Mouse (Mus musculus) limb, embryonic 14.5 days (tissue): ENCODE data around the gene H2-M3. TPM values are rescaled to one million over a fixed set of nuclear protein-coding genes. Genes with fewer than 3 reads are reported as not detected.
"Not testable (repeated sequence)": the region's sequence is repeated elsewhere in the genome, so short reads cannot be mapped to it uniquely, and the experiment has no call there.

Source experiments
- ATAC-seq: fragments of 200-750 bp; cut with Nextera tagmentation; 2 replicates; pipeline ENCODE4 v1.8.0; 2017; ENCODE audit warnings: low read depth, moderate number of reproducible peaks, moderate TSS enrichment; ENCODE audit not compliant: low FRiP score
- DNase-seq: peaks from one replicate; pipeline ENCODE4 v3.0.0-alpha.2; 2015; ENCODE audit warnings: low spot score
- H3K27ac ChIP-seq: fragments of 300-500 bp; sonication (generic); replicated peaks from 2 replicates; pipeline ENCODE4 v1.5.1; 2014; ENCODE audit warnings: low read depth, mild to moderate bottlenecking, low read length, moderate library complexity, mixed read lengths
- H3K27me3 ChIP-seq: fragments of 300-500 bp; sonication (generic); 2 replicates; pipeline ENCODE4 v1.6.1; 2014; ENCODE audit warnings: low read length, mixed read lengths; ENCODE audit not compliant: control insufficient read depth, insufficient read depth
- H3K36me3 ChIP-seq: fragments of 300-500 bp; sonication (generic); 2 replicates; pipeline ENCODE4 v1.6.1; 2014; ENCODE audit warnings: mild to moderate bottlenecking, low read length, moderate library complexity, mixed read lengths; ENCODE audit not compliant: control insufficient read depth, insufficient read depth
- H3K4me1 ChIP-seq: fragments of 300-500 bp; sonication (generic); 2 replicates; pipeline ENCODE4 v1.6.1; 2014; ENCODE audit warnings: antibody characterized with exemption, low read length, mixed read lengths; ENCODE audit not compliant: control insufficient read depth, insufficient read depth
- H3K4me2 ChIP-seq: fragments of 300-500 bp; sonication (generic); replicated peaks from 2 replicates; pipeline ENCODE4 v1.6.1; 2014; ENCODE audit warnings: low read depth, mild to moderate bottlenecking, low read length, moderate library complexity; ENCODE audit not compliant: severe bottlenecking
- H3K4me3 ChIP-seq: fragments of 300-500 bp; sonication (generic); replicated peaks from 2 replicates; pipeline ENCODE4 v1.5.1; 2014; ENCODE audit warnings: low read length
- H3K9ac ChIP-seq: fragments of 300-500 bp; sonication (generic); 2 replicates; pipeline ENCODE4 v1.6.1; 2014; ENCODE audit warnings: mild to moderate bottlenecking, low read depth, low read length, moderate library complexity; ENCODE audit not compliant: severe bottlenecking
- H3K9me3 ChIP-seq: fragments of 300-500 bp; sonication (generic); 2 replicates; pipeline ENCODE4 v1.6.1; 2016; ENCODE audit warnings: low read length; ENCODE audit not compliant: control insufficient read depth
- POLR2A ChIP-seq: fragments of 200-500 bp; IDR thresholded peaks from 2 replicates; pipeline ENCODE4 v1.8.0; 2012; ENCODE audit warnings: inconsistent platforms, mild to moderate bottlenecking, moderate library complexity, borderline replicate concordance; ENCODE audit not compliant: insufficient read depth, insufficient read length; ENCODE audit errors: extremely low read depth
- WGBS: fragments of 180-500 bp; shearing (Covaris S2); extraction: QIAGEN DNeasy Blood & Tissue Kit; methylation state at CpG from one replicate; pipeline ENCODE4 v1.1.7; 2014; 5-methylcytosine and 5-hydroxymethylcytosine counted together
- polyA plus RNA-seq, 2 experiments: library from polyadenylated mRNA; depleted of rRNA in 1 of 2; stranded (reverse) in 1 of 2; unstranded in 1 of 2; fragments of >200 nt; fragmentation: Nextera tagmentation in 1 of 2; extraction: Ambion mirVana in 1 of 2; gene quantifications; 2 replicates each; pipeline versions ENCODE4 v1.2.1 to v1.2.3; 2012 to 2014

The H2-M3 gene
- 1.00 and 1.4 TPM in 2 replicates for polyA plus RNA-seq (2012; rRNA removed)
- 1.3 and 2.6 TPM in 2 replicates for polyA plus RNA-seq (2014; fragmentation: Nextera tagmentation; extraction: Ambion mirVana)

- H3K4me1 ChIP-seq, result no peaks in the 10 kb centered on the region
- H3K9me3 ChIP-seq, result no peaks in the 10 kb centered on the region
- H3K27ac ChIP-seq, result no peak within 1 kb of the TSS
- no peaks in the 10 kb centered on the region for H3K27me3 ChIP-seq
- peak within 1 kb of the TSS; percentile 91 for H3K4me2 ChIP-seq
- no peaks in the 10 kb centered on the region for H3K36me3 ChIP-seq
- DNase-seq, result peak; percentile 92
- H3K4me3 ChIP-seq, result peak within 1 kb of the TSS; percentile 51
- peak; percentile 95 for ATAC-seq
- H3K9ac ChIP-seq, result peak within 1 kb of the TSS; percentile 51
- 2% methylated on average over 26 of the region's 26 CpGs for WGBS
- TF ChIP-seq POLR2A, result no peak
Observed at GRCm38 (mm10) chr17:37270058-37270701, at the start of gene H2-M3. H2-M3 (plus strand) TSS chr17:37270220.

DNA sequence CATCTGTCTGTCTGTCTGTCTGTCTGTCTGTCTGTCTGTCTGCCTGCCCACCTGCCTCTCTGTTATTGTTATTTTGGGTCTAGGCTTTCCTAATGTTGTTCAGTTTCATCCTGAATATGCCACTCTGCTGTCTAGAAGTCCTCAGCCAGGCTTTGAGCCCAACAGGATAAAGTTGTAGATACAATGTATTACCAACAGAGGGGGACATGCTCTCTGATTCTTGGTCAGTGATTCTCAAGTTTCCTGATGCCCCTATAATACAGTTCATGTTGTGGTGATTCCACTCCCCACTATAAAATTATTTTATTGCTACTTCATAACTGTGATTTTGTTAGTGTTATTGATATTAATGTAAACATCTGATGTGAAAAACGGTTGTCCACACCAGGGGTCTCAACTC, 48.1 kb upstream of the H2-M3 start:
- no peak for ATAC-seq
- TF ChIP-seq POLR2A, result no peak
- WGBS, result 12% methylated on average over 1 of the region's 1 CpGs

DNA sequence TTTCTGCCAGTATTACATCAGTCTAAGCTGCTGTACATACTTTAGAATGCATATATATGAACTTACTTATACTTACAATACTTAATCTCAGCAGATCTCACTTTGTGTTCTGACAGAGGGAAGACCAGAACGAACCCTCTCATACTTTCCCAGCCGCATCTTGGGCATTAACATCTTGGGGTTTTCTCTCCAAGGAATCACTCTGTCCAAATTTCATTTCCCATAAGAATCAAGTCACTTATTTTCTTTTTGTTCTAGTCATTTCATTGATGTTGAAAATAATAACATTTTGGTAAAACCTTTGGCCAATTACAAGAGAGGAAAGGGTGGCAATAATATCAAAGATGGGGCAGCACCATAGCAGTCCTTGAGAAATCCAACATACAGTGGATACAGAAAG, 32.8 kb upstream of the H2-M3 start, which contains the start of gene Olfr97:
Olfr97 (minus strand) TSS at position 101 of the 400 bp plus-strand sequence.
- H3K4me2 ChIP-seq, H3K9ac ChIP-seq, H3K9me3 ChIP-seq, H3K36me3 ChIP-seq, DNase-seq, ATAC-seq, H3K4me3 ChIP-seq, H3K27me3 ChIP-seq, H3K4me1 ChIP-seq, H3K27ac ChIP-seq: not testable (repeated sequence)
- 84% methylated on average over 2 of the region's 2 CpGs for WGBS

More for the DNA sequence above, 48.1 kb upstream of the H2-M3 start:
- Histone ChIP-seq H3K9ac (no peak overlapping the region), H3K27ac (no peak overlapping the region), H3K4me3 (no peak overlapping the region), H3K27me3 (no peaks in the 10 kb centered on the region), H3K9me3 (peaks cover 6% of the 10 kb centered on the region), H3K4me2 (no peak overlapping the region), H3K4me1 (no peaks in the 10 kb centered on the region), H3K36me3 (no peaks in the 10 kb centered on the region)
- no peak for DNase-seq

DNA sequence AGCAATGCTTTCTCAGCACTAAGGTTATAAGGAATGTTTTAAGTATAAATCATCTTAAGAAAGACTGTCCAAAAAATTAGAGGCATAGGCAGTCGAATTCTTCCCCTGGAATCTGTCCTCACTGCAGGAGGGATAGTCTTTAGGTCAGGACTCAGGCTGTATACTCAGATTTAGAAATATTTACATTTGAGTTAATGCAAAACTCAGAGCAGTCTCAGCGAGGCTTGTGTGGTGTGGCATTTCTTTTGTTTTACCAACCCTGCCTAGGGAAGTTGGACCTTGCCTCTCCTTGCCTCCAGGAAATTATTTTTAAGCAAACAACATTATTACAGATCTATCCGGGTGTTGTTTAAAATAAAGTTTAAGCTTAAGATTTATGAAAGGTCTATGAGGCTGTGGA, 27.8 kb upstream of the H2-M3 start:
- Histone ChIP-seq H3K4me3 (no peak overlapping the region), H3K27me3 (no peaks in the 10 kb centered on the region), H3K36me3 (no peaks in the 10 kb centered on the region), H3K9ac (no peak overlapping the region), H3K4me1 (no peaks in the 10 kb centered on the region), H3K27ac (no peak overlapping the region), H3K4me2 (no peak overlapping the region), H3K9me3 (no peaks in the 10 kb centered on the region)
- DNase-seq (no peak), ATAC-seq (no peak)
- WGBS, result 64% methylated on average over 3 of the region's 3 CpGs
- no peak for TF ChIP-seq POLR2A

- H3K4me2 ChIP-seq, result no peak overlapping the region
- H3K36me3 ChIP-seq, result no peaks in the 10 kb centered on the region
- no peak overlapping the region for H3K27ac ChIP-seq
- DNase-seq (no peak), ATAC-seq (no peak)
- no peak overlapping the region for H3K4me3 ChIP-seq
- H3K9me3 ChIP-seq, result no peaks in the 10 kb centered on the region
- no peaks in the 10 kb centered on the region for H3K27me3 ChIP-seq
- 33% methylated on average over 5 of the region's 5 CpGs for WGBS
- TF ChIP-seq POLR2A, result no peak
- no peaks in the 10 kb centered on the region for H3K4me1 ChIP-seq
- no peak overlapping the region for H3K9ac ChIP-seq
Observed at GRCm38 (mm10) chr17:37246715-37247114, 23.3 kb upstream of the H2-M3 start.
